Mouse (Mus musculus) heart, postnatal 0 days (tissue): ENCODE data around the gene Map1lc3a. TPM values are rescaled to one million over a fixed set of nuclear protein-coding genes. Genes with fewer than 3 reads are reported as not detected.

Experiments used
- ATAC-seq: fragments of 200-750 bp; cut with Nextera tagmentation; 2 replicates; pipeline ENCODE4 v1.8.0; 2017; ENCODE audit warnings: low read depth, moderate number of reproducible peaks, moderate library complexity; ENCODE audit not compliant: insufficient read depth
- DNase-seq: peaks from one replicate; pipeline ENCODE4 v3.0.0-alpha.2; 2016; ENCODE audit warnings: low spot score
- H3K27ac ChIP-seq: fragments of 300-500 bp; sonication (generic); 2 replicates; pipeline ENCODE4 v1.5.1; 2014; ENCODE audit warnings: low read depth, mild to moderate bottlenecking
- H3K27me3 ChIP-seq: fragments of 300-500 bp; sonication (generic); 2 replicates; pipeline ENCODE4 v1.6.1; 2014; ENCODE audit warnings: low read length, mixed read lengths; ENCODE audit not compliant: control insufficient read depth, insufficient read depth
- H3K36me3 ChIP-seq: fragments of 300-500 bp; sonication (generic); replicated peaks from 2 replicates; pipeline ENCODE4 v1.6.1; 2014; ENCODE audit warnings: low read length, mixed read lengths; ENCODE audit not compliant: control insufficient read depth, insufficient read depth
- H3K4me1 ChIP-seq: fragments of 300-500 bp; sonication (generic); 2 replicates; pipeline ENCODE4 v1.6.1; 2014; ENCODE audit warnings: antibody characterized with exemption; ENCODE audit not compliant: control insufficient read depth, insufficient read depth
- H3K4me2 ChIP-seq: fragments of 300-500 bp; sonication (generic); 2 replicates; pipeline ENCODE4 v1.6.1; 2014; ENCODE audit warnings: low read depth, mild to moderate bottlenecking, low read length, moderate library complexity
- H3K4me3 ChIP-seq: fragments of 300-500 bp; sonication (generic); 2 replicates; pipeline ENCODE4 v1.5.1; 2014; ENCODE audit warnings: low read depth, low read length
- H3K9ac ChIP-seq: fragments of 300-500 bp; sonication (generic); replicated peaks from 2 replicates; pipeline ENCODE4 v1.6.1; 2014; ENCODE audit warnings: low read depth, low read length, mixed read lengths
- H3K9me3 ChIP-seq: fragments of 300-500 bp; sonication (generic); replicated peaks from 2 replicates; pipeline ENCODE4 v1.6.1; 2016; ENCODE audit warnings: low read length; ENCODE audit not compliant: control insufficient read depth
- CTCF ChIP-seq: IDR thresholded peaks from 2 replicates; pipeline ENCODE4 v1.5.1; 2016; ENCODE audit warnings: antibody characterized with exemption, control low read depth, low read depth
- EP300 ChIP-seq: IDR thresholded peaks from 2 replicates; pipeline ENCODE4 v1.6.1; 2016; ENCODE audit warnings: antibody characterized with exemption, low read depth
- WGBS: fragments of 180-500 bp; shearing (Covaris S2); extraction: QIAGEN DNeasy Blood & Tissue Kit; methylation state at CpG from one replicate; pipeline ENCODE4 v1.1.7; 2014; 5-methylcytosine and 5-hydroxymethylcytosine counted together
- polyA plus RNA-seq: library from polyadenylated mRNA; unstranded; fragments of >200 nt; fragmentation: Nextera tagmentation; extraction: Ambion mirVana; gene quantifications from 2 replicates; pipeline ENCODE4 v1.2.1, GENCODE M21; 2015
- total RNA-seq: library from RNA; depleted of rRNA; stranded (reverse); fragments of >200 nt; gene quantifications from 2 replicates; pipeline ENCODE4 v1.2.3, GENCODE M21; 2014; ENCODE audit warnings: low replicate concordance; rRNA removed

Map1lc3a gene
- total and polyA plus RNA-seq, 2 experiments from 2014 or later = 815 to 946 TPM

GRCm38 (mm10) chr2:155326001-155326400 lies 49.9 kb downstream of the Map1lc3a start:
- H3K36me3 ChIP-seq = peaks cover 49% of the 10 kb centered on the region
- H3K4me2 ChIP-seq = no peak overlapping the region
- no peak overlapping the region for H3K9ac ChIP-seq
- ATAC-seq = no peak
- H3K27me3 ChIP-seq = no peaks in the 10 kb centered on the region
- no peak for DNase-seq
- H3K4me3 ChIP-seq = no peak overlapping the region
- no peaks in the 10 kb centered on the region for H3K9me3 ChIP-seq
- TF ChIP-seq EP300 (no peak), CTCF (no peak)
- 90% methylated on average over 4 of the region's 4 CpGs for WGBS
- H3K27ac ChIP-seq = no peak overlapping the region
- no peaks in the 10 kb centered on the region for H3K4me1 ChIP-seq

Other genes starting within 250 kb of the Map1lc3a start
- 52.2 and 91.8 TPM in 2 replicates for gene Ahcy, start 201.8 kb upstream of the Map1lc3a start, total RNA-seq
- 18.7 and 18.9 TPM in 2 replicates for gene Ahcy, start 201.8 kb upstream of the Map1lc3a start, polyA plus RNA-seq
- 28.8 and 31.9 TPM in 2 replicates for gene Itch, start 142.8 kb upstream of the Map1lc3a start, total RNA-seq
- 19.9 and 20.5 TPM in 2 replicates for gene Itch, start 142.8 kb upstream of the Map1lc3a start, polyA plus RNA-seq
- 159 and 215 TPM in 2 replicates for gene Dynlrb1, start 39.8 kb upstream of the Map1lc3a start, total RNA-seq
- 423 and 444 TPM in 2 replicates for gene Dynlrb1, start 39.8 kb upstream of the Map1lc3a start, polyA plus RNA-seq
- 43.7 and 49.0 TPM in 2 replicates for gene Pigu, start 81.1 kb downstream of the Map1lc3a start, total RNA-seq
- gene Pigu, start 81.1 kb downstream of the Map1lc3a start, polyA plus RNA-seq = 42.9 and 43.3 TPM in 2 replicates
- 348 and 401 TPM in 2 replicates for gene Trp53inp2, start 104.8 kb downstream of the Map1lc3a start, total RNA-seq
- gene Trp53inp2, start 104.8 kb downstream of the Map1lc3a start, polyA plus RNA-seq = 197 and 202 TPM in 2 replicates
- gene Ncoa6, start 197.6 kb downstream of the Map1lc3a start, total RNA-seq = 35.4 and 41.9 TPM in 2 replicates
- 11.4 and 13.4 TPM in 2 replicates for gene Ncoa6, start 197.6 kb downstream of the Map1lc3a start, polyA plus RNA-seq
- 40.5 and 47.9 TPM in 2 replicates for gene Acss2, start 241.7 kb downstream of the Map1lc3a start, total RNA-seq
- 20.1 and 22.2 TPM in 2 replicates for gene Acss2, start 241.7 kb downstream of the Map1lc3a start, polyA plus RNA-seq
- 2.9 and 4.7 TPM in 2 replicates for gene Ggt7, start 241.9 kb downstream of the Map1lc3a start, total RNA-seq
- gene Ggt7, start 241.9 kb downstream of the Map1lc3a start, polyA plus RNA-seq = 0.81 and 0.98 TPM in 2 replicates